Mouse (Mus musculus) adrenal gland, postnatal 0 days (tissue): ENCODE measurements around the gene Slc35e2. TPM values are rescaled to one million over a fixed set of nuclear protein-coding genes. Genes with fewer than 3 reads are reported as not detected.

Experiments used
- polyA plus RNA-seq: library from polyadenylated mRNA; unstranded; fragments of >200 nt; fragmentation: Nextera tagmentation; extraction: Ambion mirVana; gene quantifications from 2 replicates; pipeline ENCODE4 v1.2.1, GENCODE M21; 2015

The Slc35e2 gene
- polyA plus RNA-seq: 5.8 and 7.8 TPM in 2 replicates

DNA sequence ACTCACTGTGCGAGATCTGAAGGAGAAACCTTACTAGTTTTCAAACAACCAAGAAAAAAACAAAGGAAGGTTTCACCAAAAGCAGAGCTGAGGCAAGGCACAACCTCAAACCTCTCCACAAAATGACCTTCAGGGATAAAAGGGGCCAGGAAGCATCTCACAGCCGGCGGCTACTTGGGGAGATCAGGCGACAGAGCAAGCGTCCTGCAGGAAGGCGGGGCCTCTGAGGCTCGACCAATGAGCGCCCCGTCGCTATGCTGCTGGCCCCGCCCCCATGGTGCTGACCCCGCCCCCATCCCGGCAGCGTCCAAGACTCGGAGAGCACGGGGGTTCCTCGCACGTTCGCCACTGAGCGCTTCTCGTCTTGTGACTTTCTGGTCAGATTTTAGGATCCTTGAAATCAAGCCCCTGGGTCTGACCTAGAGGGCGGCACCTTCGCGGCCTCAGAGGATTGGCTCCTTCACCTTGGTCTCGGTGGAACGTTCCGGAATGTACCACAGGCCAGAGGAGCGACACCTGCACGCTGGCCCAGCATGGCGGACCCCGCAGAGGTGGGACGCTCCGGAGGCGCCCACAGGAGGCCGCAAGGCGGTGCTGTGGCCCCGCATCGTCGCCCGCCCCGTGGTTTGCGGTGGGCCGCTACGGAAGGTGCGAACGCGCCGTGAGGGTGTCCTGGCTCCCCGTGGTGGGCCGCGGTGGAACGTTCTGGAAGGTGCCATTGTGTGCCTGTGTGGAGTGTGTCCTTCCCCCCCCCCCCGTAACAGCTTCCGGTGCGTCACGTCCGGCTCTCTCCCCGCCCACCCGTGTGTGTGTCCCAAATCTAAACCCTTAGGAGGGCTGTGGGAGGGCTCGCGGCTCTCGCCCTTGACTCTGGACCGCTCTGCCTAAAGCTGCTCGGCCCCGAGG lies at the start of gene Slc35e2:
TSS of gene Slc35e2 (plus strand) at position 326 of the 906 bp plus-strand sequence.

DNA sequence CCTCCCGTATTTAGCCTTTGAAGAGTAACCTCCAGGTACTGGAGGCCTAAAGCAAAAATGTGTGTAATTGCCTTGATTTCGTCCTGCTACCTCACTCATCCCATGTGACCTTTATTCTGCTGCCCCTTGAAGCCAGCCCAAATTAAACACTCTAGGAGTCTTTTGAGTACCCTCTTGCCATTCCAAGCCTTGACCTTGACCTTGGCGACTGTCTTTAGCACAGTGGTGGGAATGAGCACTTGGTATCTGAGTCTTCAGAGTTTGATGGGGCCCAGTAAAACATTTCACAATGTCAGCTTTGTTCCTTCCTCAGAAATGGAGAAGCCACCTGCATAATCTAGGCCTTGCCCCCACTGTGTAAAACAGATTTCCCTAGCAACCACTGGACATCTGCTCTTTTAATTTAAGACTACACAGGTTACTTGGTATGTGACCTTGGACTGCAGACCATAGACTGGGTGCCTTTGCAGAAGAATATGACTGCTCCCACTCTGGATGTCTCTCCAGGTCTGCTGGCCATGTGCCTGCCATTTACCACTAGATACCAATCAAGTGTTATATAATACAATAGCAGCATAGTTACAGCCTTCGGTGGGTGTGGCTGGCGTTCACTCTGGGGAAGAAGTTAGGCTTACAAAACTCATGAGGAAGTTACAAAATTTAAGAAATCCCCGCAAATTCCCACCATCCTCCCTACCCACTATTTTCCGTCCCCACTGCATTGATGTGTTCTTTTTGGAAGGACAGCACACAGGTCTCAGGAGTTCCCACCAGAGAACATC lies 39.4 kb upstream of the Slc35e2 start, which contains the start of gene Nadk:
TSS of gene Nadk (plus strand) at position 718 of the 782 bp plus-strand sequence.

DNA sequence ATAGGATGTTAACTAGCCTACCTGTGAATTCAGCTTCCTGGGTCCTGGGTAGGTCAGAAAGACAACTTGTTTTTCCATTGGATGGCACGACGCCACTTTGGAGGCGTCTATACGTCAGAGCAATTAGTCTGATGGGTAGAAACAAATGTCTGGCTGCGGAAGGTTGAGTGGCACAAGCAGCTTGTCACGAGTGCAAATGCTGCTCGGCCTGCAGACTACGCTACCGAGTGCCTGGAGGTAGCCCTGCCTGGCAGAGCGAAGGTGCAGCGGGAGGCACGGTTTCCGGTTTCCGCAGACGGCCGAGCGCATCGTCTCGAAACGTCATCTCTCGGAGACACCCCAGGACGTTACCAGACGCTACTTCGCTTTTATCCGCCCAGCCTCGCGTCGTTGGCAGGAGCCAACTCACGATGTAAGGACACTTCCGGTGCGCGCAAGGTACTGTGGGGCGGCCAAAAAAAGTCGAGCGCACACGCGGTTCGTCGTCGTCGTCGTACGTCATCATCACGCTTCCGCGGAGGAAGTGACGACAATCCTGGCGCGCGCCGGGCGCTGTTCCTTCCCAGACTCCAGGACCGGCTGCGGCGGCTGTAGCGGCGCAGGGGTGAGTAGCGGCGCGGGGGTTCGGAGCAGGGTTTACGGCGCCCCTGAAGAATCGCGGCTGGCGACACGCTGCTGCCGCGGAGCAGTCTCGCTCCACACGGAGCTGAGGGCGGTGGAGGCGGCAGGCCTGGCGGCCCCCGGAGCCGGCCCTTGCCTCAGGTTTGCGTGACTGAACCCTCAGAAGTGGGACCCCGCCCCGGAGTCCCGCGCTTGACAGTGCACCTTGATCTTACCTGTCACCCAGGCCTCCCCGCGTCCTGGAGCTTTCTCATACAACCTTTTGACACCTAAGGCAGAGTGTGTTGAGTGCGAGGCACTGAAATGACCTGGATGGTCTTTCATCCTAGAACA lies 23.4 kb downstream of the Slc35e2 start, which contains the start of gene Cdk11b:
TSS of gene Cdk11b (plus strand) at position 517 of the 954 bp plus-strand sequence.

DNA sequence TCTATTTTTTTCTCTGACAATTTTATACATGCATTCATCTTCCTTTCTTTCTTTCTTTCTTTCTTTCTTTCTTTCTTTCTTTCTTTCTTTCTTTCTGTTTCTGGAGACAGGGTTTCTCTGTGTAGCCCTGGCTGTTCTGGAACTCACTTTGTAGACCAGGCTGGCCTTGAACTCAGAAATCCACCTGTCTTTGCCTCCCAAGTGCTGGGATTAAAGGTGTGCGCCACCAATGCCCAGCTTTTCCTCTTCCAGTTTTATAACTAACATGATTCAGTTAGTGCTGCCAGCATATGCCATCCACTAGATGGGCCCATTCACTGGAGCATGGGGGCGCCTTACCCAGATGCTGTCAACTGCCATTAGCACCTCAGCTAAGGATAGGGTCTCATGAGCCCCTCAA lies 44.1 kb downstream of the Slc35e2 start, which contains the start of gene Gm10563:
TSS of gene Gm10563 (minus strand) at position 101 of the 400 bp plus-strand sequence.

DNA sequence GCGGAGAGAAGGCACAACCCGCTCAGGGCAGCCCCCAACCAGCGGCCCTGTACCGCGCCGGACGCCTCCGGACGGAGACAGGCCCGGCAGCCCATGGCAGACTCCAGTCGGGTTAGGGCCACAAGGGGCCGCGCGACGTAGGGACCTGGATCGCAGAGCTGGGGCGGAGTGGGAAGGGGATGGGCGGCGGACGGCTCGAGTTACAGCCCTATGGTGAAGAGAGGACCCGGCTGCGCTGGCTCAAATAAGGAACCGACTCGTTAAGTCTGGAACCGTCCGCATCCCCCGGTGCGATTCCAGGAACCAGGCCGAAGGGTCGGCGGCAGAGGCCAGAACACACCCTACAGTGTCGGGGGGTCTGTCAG lies 51.9 kb downstream of the Slc35e2 start, which contains the start of gene Mmp23:
TSS of gene Mmp23 (minus strand) at position 299 of the 365 bp plus-strand sequence.

DNA sequence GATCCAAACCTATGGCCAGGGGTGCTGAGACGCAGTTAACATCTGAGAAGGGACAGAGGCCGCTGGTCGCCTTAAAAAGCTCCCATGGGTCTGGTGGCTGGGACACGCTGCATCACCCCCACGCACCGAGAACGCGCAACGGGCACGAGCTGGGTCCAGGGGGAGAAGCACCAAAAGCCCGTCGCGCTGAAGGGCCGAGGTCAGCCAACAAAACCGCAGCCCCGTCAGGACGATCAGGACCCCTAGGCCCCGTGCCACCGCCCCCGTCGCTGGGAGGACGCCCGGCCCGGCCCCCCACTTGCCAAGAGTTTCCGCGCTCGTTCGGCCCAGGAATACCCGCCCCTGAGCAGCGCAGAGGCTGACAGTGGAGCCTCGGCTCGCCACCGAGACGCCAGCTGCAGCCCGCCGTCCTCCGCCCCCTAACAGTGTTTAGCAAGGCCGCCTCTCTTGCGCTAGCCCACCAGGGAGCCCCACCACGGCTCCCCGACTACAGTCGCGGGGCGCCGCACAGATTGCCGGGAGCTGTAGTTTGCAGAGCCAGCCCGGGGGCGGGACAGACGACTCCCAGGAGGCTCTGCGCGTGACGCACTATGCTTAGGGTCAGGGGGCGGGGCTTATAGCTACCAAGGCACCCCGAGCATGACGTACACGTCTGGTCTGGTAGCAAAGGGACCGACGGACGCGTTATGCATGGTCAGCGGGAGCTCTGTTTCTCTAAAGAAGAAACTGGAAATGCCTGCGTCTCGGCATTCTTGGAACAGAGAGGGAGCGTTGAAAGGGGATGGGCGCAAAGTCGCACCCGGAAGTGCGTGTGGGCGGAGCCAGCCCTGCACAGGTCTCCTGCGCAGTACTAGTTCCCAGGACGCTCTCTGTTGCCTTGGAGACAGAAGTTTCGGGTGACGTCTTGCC lies 67.7 kb downstream of the Slc35e2 start, which contains the start of gene Mib2:
TSS of gene Mib2 (minus strand) at position 510 of the 909 bp plus-strand sequence.

Other genes with a start within 250 kb of the Slc35e2 start
- 10.6 and 13.6 TPM in 2 replicates for gene Prkcz, start 240.1 kb upstream of the Slc35e2 start, polyA plus RNA-seq
- 0.22 and 0.27 TPM in 2 replicates for gene Gabrd, start 203.3 kb upstream of the Slc35e2 start, polyA plus RNA-seq
- gene Cfap74, start 192.2 kb upstream of the Slc35e2 start, polyA plus RNA-seq: 1.3 TPM in 2 replicates
- gene Tmem52, start 132.3 kb upstream of the Slc35e2 start, polyA plus RNA-seq: 6.4 and 21.3 TPM in 2 replicates
- 289 and 296 TPM in 2 replicates for gene Gnb1, start 110.1 kb upstream of the Slc35e2 start, polyA plus RNA-seq
- gene Nadk, start 39.0 kb upstream of the Slc35e2 start, polyA plus RNA-seq: 69.7 and 136 TPM in 2 replicates
- gene Cdk11b, start 23.4 kb downstream of the Slc35e2 start, polyA plus RNA-seq: 40.5 and 62.6 TPM in 2 replicates
- gene Gm10563, start 44.0 kb downstream of the Slc35e2 start, polyA plus RNA-seq: not detected in 2 replicates
- gene Mmp23, start 52.0 kb downstream of the Slc35e2 start, polyA plus RNA-seq: 73.1 and 96.3 TPM in 2 replicates
- gene Mib2, start 67.8 kb downstream of the Slc35e2 start, polyA plus RNA-seq: 22.3 and 24.1 TPM in 2 replicates
- gene Fndc10, start 92.9 kb downstream of the Slc35e2 start, polyA plus RNA-seq: 26.3 and 55.7 TPM in 2 replicates
- 224 and 227 TPM in 2 replicates for gene Ssu72, start 103.4 kb downstream of the Slc35e2 start, polyA plus RNA-seq
- gene Tmem240, start 133.4 kb downstream of the Slc35e2 start, polyA plus RNA-seq: 0.79 and 1.4 TPM in 2 replicates
- gene Atad3a, start 159.7 kb downstream of the Slc35e2 start, polyA plus RNA-seq: 32.3 and 51.0 TPM in 2 replicates
- gene Vwa1, start 173.3 kb downstream of the Slc35e2 start, polyA plus RNA-seq: 8.0 and 13.1 TPM in 2 replicates
- gene Tmem88b, start 184.5 kb downstream of the Slc35e2 start, polyA plus RNA-seq: 0.19 and 0.60 TPM in 2 replicates
- gene Ankrd65, start 189.0 kb downstream of the Slc35e2 start, polyA plus RNA-seq: 0.15 TPM in 1 of 2 replicates, not detected in the other
- gene Mrpl20, start 201.5 kb downstream of the Slc35e2 start, polyA plus RNA-seq: 301 and 408 TPM in 2 replicates
- gene Ccnl2, start 211.1 kb downstream of the Slc35e2 start, polyA plus RNA-seq: 73.0 and 127 TPM in 2 replicates
- gene Aurkaip1, start 229.9 kb downstream of the Slc35e2 start, polyA plus RNA-seq: 316 and 348 TPM in 2 replicates
- gene Mxra8, start 238.3 kb downstream of the Slc35e2 start, polyA plus RNA-seq: 159 and 249 TPM in 2 replicates
- gene Dvl1, start 246.0 kb downstream of the Slc35e2 start, polyA plus RNA-seq: 11.9 and 14.2 TPM in 2 replicates